Mouse (Mus musculus) liver, embryonic 11.5 days (tissue): Measurements from ENCODE around the gene Asic2. TPM values are rescaled to one million over a fixed set of nuclear protein-coding genes. Genes with fewer than 3 reads are reported as not detected.

Experiments used
- ATAC-seq: fragments of 200-750 bp; cut with Nextera tagmentation; replicated peaks from 2 replicates; pipeline ENCODE4 v1.8.0; 2017; ENCODE audit warnings: moderate number of reproducible peaks, mild to moderate bottlenecking, moderate TSS enrichment, moderate library complexity; ENCODE audit not compliant: low FRiP score
- DNase-seq: peaks from one replicate; pipeline ENCODE4 v3.0.0-alpha.2; 2017; ENCODE audit warnings: low spot score
- H3K27ac ChIP-seq: fragments of 300-500 bp; sonication (generic); 2 replicates; pipeline ENCODE4 v1.5.1; 2014; ENCODE audit warnings: mild to moderate bottlenecking, low read depth, low read length, control low read depth
- H3K27me3 ChIP-seq: fragments of 300-500 bp; sonication (generic); replicated peaks from 2 replicates; pipeline ENCODE4 v1.6.1; 2014; ENCODE audit warnings: low read length, mixed read lengths; ENCODE audit not compliant: control insufficient read depth, insufficient read depth
- H3K36me3 ChIP-seq: fragments of 300-500 bp; sonication (generic); 2 replicates; pipeline ENCODE4 v1.6.1; 2014; ENCODE audit warnings: mild to moderate bottlenecking, low read length, moderate library complexity, mixed read lengths; ENCODE audit not compliant: control insufficient read depth, insufficient read depth
- H3K4me1 ChIP-seq: fragments of 300-500 bp; sonication (generic); replicated peaks from 2 replicates; pipeline ENCODE4 v1.6.1; 2014; ENCODE audit warnings: low read length, mixed read lengths; ENCODE audit not compliant: control insufficient read depth, insufficient read depth
- H3K4me2 ChIP-seq: fragments of 300-500 bp; sonication (generic); 2 replicates; pipeline ENCODE4 v1.6.1; 2014; ENCODE audit warnings: mild to moderate bottlenecking, control low read depth, moderate library complexity
- H3K4me3 ChIP-seq: fragments of 300-500 bp; sonication (generic); 2 replicates; pipeline ENCODE4 v1.5.1; 2014; ENCODE audit warnings: low read depth, low read length, control low read depth
- H3K9ac ChIP-seq: fragments of 300-500 bp; sonication (generic); 2 replicates; pipeline ENCODE4 v1.6.1; 2014; ENCODE audit warnings: low read depth, low read length, control low read depth
- H3K9me3 ChIP-seq: fragments of 300-500 bp; sonication (generic); 2 replicates; pipeline ENCODE4 v1.6.1; 2016; ENCODE audit warnings: low read length, inconsistent platforms, mixed read lengths; ENCODE audit not compliant: control insufficient read depth
- WGBS: fragments of 180-500 bp; shearing (Covaris S2); extraction: QIAGEN DNeasy Blood & Tissue Kit; methylation state at CpG from one replicate; pipeline ENCODE4 v1.1.7; 2014; 5-methylcytosine and 5-hydroxymethylcytosine counted together
- polyA plus RNA-seq: library from polyadenylated mRNA; unstranded; fragments of >200 nt; fragmentation: Nextera tagmentation; extraction: Ambion mirVana; gene quantifications from 2 replicates; pipeline ENCODE4 v1.2.1, GENCODE M21; 2014

Asic2 gene
- polyA plus RNA-seq, 1 experiment from 2014 or later, result 0.27 TPM

GRCm38 (mm10) chr11:81153841-81154240 is 814.4 kb downstream of the Asic2 start:
- Histone ChIP-seq H3K9me3 (no peaks in the 10 kb centered on the region), H3K27ac (no peak overlapping the region), H3K4me3 (no peak overlapping the region), H3K4me1 (no peaks in the 10 kb centered on the region), H3K27me3 (peaks cover 55% of the 10 kb centered on the region), H3K36me3 (no peaks in the 10 kb centered on the region), H3K4me2 (peak overlapping the region; percentile 76), H3K9ac (no peak overlapping the region)
- ATAC-seq, result no peak
- no peak for DNase-seq
- WGBS, result 23% methylated on average over 13 of the region's 13 CpGs

- ATAC-seq, result no peak
Measured at GRCm38 (mm10) chr11:81153161-81153840, 815.0 kb downstream of the Asic2 start.

GRCm38 (mm10) chr11:81152460-81153160 is 815.6 kb downstream of the Asic2 start:
- Histone ChIP-seq H3K4me2 (peak overlapping the region; percentile 76), H3K36me3 (no peaks in the 10 kb centered on the region), H3K9ac (no peak overlapping the region), H3K27me3 (peaks cover 55% of the 10 kb centered on the region), H3K4me1 (no peaks in the 10 kb centered on the region), H3K4me3 (peak overlapping the region; percentile 54), H3K27ac (no peak overlapping the region), H3K9me3 (no peaks in the 10 kb centered on the region)
- WGBS, result under 1% methylated on average over 36 of the region's 55 CpGs
- DNase-seq, result no peak
- ATAC-seq, result no peak

More at GRCm38 (mm10) chr11:81153161-81153840, 815.0 kb downstream of the Asic2 start:
- Histone ChIP-seq H3K27ac (no peak overlapping the region), H3K4me3 (peak overlapping the region; percentile 54), H3K9me3 (no peaks in the 10 kb centered on the region), H3K9ac (no peak overlapping the region), H3K36me3 (no peaks in the 10 kb centered on the region), H3K4me1 (no peaks in the 10 kb centered on the region), H3K4me2 (peak overlapping the region; percentile 76), H3K27me3 (peaks cover 55% of the 10 kb centered on the region)
- 1% methylated on average over 57 of the region's 57 CpGs for WGBS
- DNase-seq, result peak; percentile 58

GRCm38 (mm10) chr11:81152021-81152385 is 816.3 kb downstream of the Asic2 start:
- ATAC-seq, result 0 out of 2 replicates have a peak, but pooled peaks have one; percentile 34
- WGBS, result under 1% methylated on average over 39 of the region's 42 CpGs
- Histone ChIP-seq H3K4me1 (no peaks in the 10 kb centered on the region), H3K36me3 (no peaks in the 10 kb centered on the region), H3K4me2 (peak overlapping the region; percentile 76), H3K4me3 (peak overlapping the region; percentile 54), H3K27me3 (peaks cover 55% of the 10 kb centered on the region), H3K27ac (no peak overlapping the region), H3K9me3 (no peaks in the 10 kb centered on the region), H3K9ac (0 out of 2 replicates have a peak overlapping the region, but pooled peaks have one; percentile 20)
- peak; percentile 53 for DNase-seq

- peak; percentile 32 for DNase-seq
- no peak for ATAC-seq
- Histone ChIP-seq H3K9ac (0 out of 2 replicates have a peak overlapping the region, but pooled peaks have one; percentile 20), H3K4me1 (no peaks in the 10 kb centered on the region), H3K27me3 (peaks cover 55% of the 10 kb centered on the region), H3K36me3 (no peaks in the 10 kb centered on the region), H3K27ac (no peak overlapping the region), H3K4me3 (peak overlapping the region; percentile 54), H3K4me2 (peak overlapping the region; percentile 76), H3K9me3 (no peaks in the 10 kb centered on the region)
- WGBS, result 6% methylated on average over 36 of the region's 36 CpGs
Measured at GRCm38 (mm10) chr11:81151286-81152020, 816.8 kb downstream of the Asic2 start.

GRCm38 (mm10) chr11:81150621-81151020 is 817.6 kb downstream of the Asic2 start:
- Histone ChIP-seq H3K27me3 (peaks cover 48% of the 10 kb centered on the region), H3K9me3 (no peaks in the 10 kb centered on the region), H3K4me3 (no peak overlapping the region), H3K27ac (no peak overlapping the region), H3K4me2 (no peak overlapping the region), H3K36me3 (no peaks in the 10 kb centered on the region), H3K4me1 (no peaks in the 10 kb centered on the region), H3K9ac (no peak overlapping the region)
- ATAC-seq, result no peak
- no peak for DNase-seq
- 76% methylated on average over 8 of the region's 8 CpGs for WGBS

- WGBS, result 71% methylated on average over 10 of the region's 10 CpGs
- Histone ChIP-seq H3K27me3 (peaks cover 27% of the 10 kb centered on the region), H3K4me1 (no peaks in the 10 kb centered on the region), H3K9me3 (no peaks in the 10 kb centered on the region), H3K27ac (no peak overlapping the region), H3K9ac (no peak overlapping the region), H3K4me3 (no peak overlapping the region), H3K36me3 (no peaks in the 10 kb centered on the region), H3K4me2 (no peak overlapping the region)
- no peak for ATAC-seq
- no peak for DNase-seq
Measured at GRCm38 (mm10) chr11:81148423-81148822, 819.8 kb downstream of the Asic2 start.

GRCm38 (mm10) chr11:81146574-81147157 is 821.6 kb downstream of the Asic2 start:
- 79% methylated on average over 9 of the region's 9 CpGs for WGBS
- no peak for ATAC-seq

More at GRCm38 (mm10) chr11:81146574-81147157, 821.6 kb downstream of the Asic2 start:
- H3K4me2 ChIP-seq, result no peak overlapping the region
- H3K9me3 ChIP-seq, result no peaks in the 10 kb centered on the region
- H3K27me3 ChIP-seq, result peaks cover 9% of the 10 kb centered on the region
- H3K9ac ChIP-seq, result no peak overlapping the region
- no peaks in the 10 kb centered on the region for H3K36me3 ChIP-seq
- no peaks in the 10 kb centered on the region for H3K4me1 ChIP-seq
- no peak overlapping the region for H3K27ac ChIP-seq
- H3K4me3 ChIP-seq, result no peak overlapping the region
- no peak for DNase-seq
